Mouse (Mus musculus): ENCODE results near the gene Itprid2. TPM values are rescaled to one million over a fixed set of nuclear protein-coding genes. Genes with fewer than 3 reads are reported as not detected.

Gene Itprid2
- total RNA-seq, 2 experiments from 2014 or later, result 19.1 to 25.1 TPM

GRCm38 (mm10) chr2:79704773-79705172, 69.6 kb downstream of the Itprid2 start:
- DNase-seq (ENCODE audit: low spot score in 2 of 2), result no peak

GRCm38 (mm10) chr2:79707575-79707974, 72.4 kb downstream of the Itprid2 start, which contains the start of gene Ppp1r1c:
Ppp1r1c (plus strand) TSS chr2:79707780.
- no peak for DNase-seq (ENCODE audit: low spot score in 2 of 2)

GRCm38 (mm10) chr2:79713662-79714091, 78.5 kb downstream of the Itprid2 start:
- DNase-seq (ENCODE audit: low spot score in 2 of 2), result no peak

GRCm38 (mm10) chr2:79714745-79715144, 79.6 kb downstream of the Itprid2 start:
- DNase-seq (ENCODE audit: low spot score in 2 of 2), result no peak

GRCm38 (mm10) chr2:79715925-79716324, 80.8 kb downstream of the Itprid2 start:
- no peak for DNase-seq (ENCODE audit: low spot score in 2 of 2)

GRCm38 (mm10) chr2:79717846-79718245, 82.7 kb downstream of the Itprid2 start:
- DNase-seq (ENCODE audit: low spot score in 2 of 2), result no peak

GRCm38 (mm10) chr2:79722415-79722814, 87.3 kb downstream of the Itprid2 start:
- DNase-seq (ENCODE audit: low spot score in 2 of 2), result no peak

Other genes starting within 250 kb of the Itprid2 start
- not detected for gene Neurod1, start 178.6 kb upstream of the Itprid2 start, total RNA-seq (2021)
- gene Cerkl, start 178.6 kb upstream of the Itprid2 start, total RNA-seq (2021), result 1 to 10 TPM in 1 of 2 experiments, under 1 TPM in 1; 0.86 to 1.2 TPM
- gene Ppp1r1c, start 72.4 kb downstream of the Itprid2 start, total RNA-seq (2021), result under 1 TPM in 1 of 2 experiments, not detected in 1; 0.42 TPM

Data from gastrocnemius, postnatal 4 days (tissue).